Mouse (Mus musculus) MEL (cell line): ENCODE measurements around the gene Herc1. TPM values are rescaled to one million over a fixed set of nuclear protein-coding genes. Genes with fewer than 3 reads are reported as not detected.
A peak's percentile ranks its signal among the peaks of the same experiment; 100 is the strongest.

Experiments used
- DNase-seq: peaks from one replicate; pipeline ENCODE4 v3.0.0; 2011; ENCODE audit warnings: low read depth, low spot score
- H3K27ac ChIP-seq: 2 replicates; pipeline ENCODE4 v1.5.1; 2012; ENCODE audit warnings: low read depth, mild to moderate bottlenecking, control low read depth, low read length, moderate library complexity; ENCODE audit not compliant: control insufficient read depth
- H3K27me3 ChIP-seq, 2 experiments: fragments of 150-350 bp in 1 of 2; sonication (generic) in 1 of 2; 2 replicates each; pipeline ENCODE4 v1.6.1; 2012; ENCODE audit warnings: low read length in 2 of 2, mild to moderate bottlenecking in 2 of 2, improper control_type of control experiment in 1 of 2, moderate library complexity in 1 of 2; ENCODE audit not compliant: insufficient read depth in 2 of 2, control insufficient read depth in 1 of 2
- H3K36me3 ChIP-seq, 2 experiments: 2 replicates each; pipeline ENCODE4 v1.6.1; 2012 to 2014; ENCODE audit warnings: low read length in 2 of 2, improper control_type of control experiment in 1 of 2, inconsistent platforms in 1 of 2, mild to moderate bottlenecking in 1 of 2; ENCODE audit not compliant: insufficient read depth in 2 of 2, control insufficient read depth in 1 of 2
- H3K4me1 ChIP-seq, 2 experiments: fragments of 150-350 bp in 1 of 2; sonication (generic) in 1 of 2; 2 replicates each; pipeline ENCODE4 v1.6.1; 2012; ENCODE audit warnings: low read length in 2 of 2, improper control_type of control experiment in 1 of 2, mild to moderate bottlenecking in 1 of 2; ENCODE audit not compliant: insufficient read depth in 2 of 2, control insufficient read depth in 1 of 2
- H3K4me3 ChIP-seq, 2 experiments: fragments of 150-350 bp in 1 of 2; sonication (generic) in 1 of 2; 2 replicates each; pipeline ENCODE4 v1.5.1; 2012; ENCODE audit warnings: low read depth in 2 of 2, low read length in 2 of 2, mild to moderate bottlenecking in 2 of 2, moderate library complexity in 2 of 2, control low read depth in 1 of 2, improper control_type of control experiment in 1 of 2; ENCODE audit not compliant: control insufficient read depth in 1 of 2, insufficient read depth in 1 of 2
- H3K79me2 ChIP-seq: 2 replicates; pipeline ENCODE4 v1.6.1; 2012; ENCODE audit warnings: mild to moderate bottlenecking, low read length, moderate library complexity; ENCODE audit not compliant: control insufficient read depth, poor library complexity, insufficient read depth
- H3K9ac ChIP-seq: 2 replicates; pipeline ENCODE4 v1.6.1; 2012; ENCODE audit warnings: low read depth, mild to moderate bottlenecking, control low read depth, low read length, moderate library complexity; ENCODE audit not compliant: control insufficient read depth, poor library complexity, severe bottlenecking
- H3K9me3 ChIP-seq: fragments of 150-350 bp; sonication (generic); replicated peaks from 2 replicates; pipeline ENCODE4 v1.6.1; 2012; ENCODE audit warnings: mild to moderate bottlenecking, low read length, improper control_type of control experiment, moderate library complexity; ENCODE audit not compliant: insufficient read depth
- CHD1 ChIP-seq: IDR thresholded peaks from 2 replicates; pipeline ENCODE4 v1.6.1; 2012; ENCODE audit warnings: low read depth, mild to moderate bottlenecking, inconsistent platforms, low read length, improper control_type of control experiment
- EP300 ChIP-seq, 2 experiments: IDR thresholded peaks; 2 replicates each; pipeline ENCODE4 v1.6.1; 2011; ENCODE audit warnings: improper control_type of control experiment in 2 of 2, low read length in 2 of 2, low read depth in 1 of 2, mild to moderate bottlenecking in 1 of 2
- ETS1 ChIP-seq: IDR thresholded peaks from 2 replicates; pipeline ENCODE4 v1.6.1; 2012; ENCODE audit warnings: low read depth, mild to moderate bottlenecking, inconsistent platforms, low read length, improper control_type of control experiment, moderate library complexity
- JUND ChIP-seq: IDR thresholded peaks from 2 replicates; pipeline ENCODE4 v1.6.1; 2011; ENCODE audit warnings: low read depth, mild to moderate bottlenecking, improper control_type of control experiment, low read length
- KAT2A ChIP-seq: conservative IDR thresholded peaks from 2 replicates; pipeline ENCODE4 v1.6.1; 2012; ENCODE audit warnings: low read depth, low read length, improper control_type of control experiment, inconsistent platforms
- MAFK ChIP-seq: IDR thresholded peaks from 2 replicates; pipeline ENCODE4 v1.6.1; 2011; ENCODE audit warnings: low read depth, mild to moderate bottlenecking, low read length, improper control_type of control experiment, borderline replicate concordance
- MAX ChIP-seq: IDR thresholded peaks from 2 replicates; pipeline ENCODE4 v1.6.1; 2011; ENCODE audit warnings: low read length, improper control_type of control experiment
- MAZ ChIP-seq: IDR thresholded peaks from 2 replicates; pipeline ENCODE4 v1.6.1; 2012; ENCODE audit warnings: low read depth, mild to moderate bottlenecking, inconsistent platforms, low read length, improper control_type of control experiment
- MXI1 ChIP-seq: IDR thresholded peaks from 2 replicates; pipeline ENCODE4 v1.6.1; 2011; ENCODE audit warnings: mild to moderate bottlenecking, low read depth, low read length, improper control_type of control experiment
- MYB ChIP-seq: IDR thresholded peaks from 2 replicates; pipeline ENCODE4 v1.6.1; 2011; ENCODE audit warnings: mild to moderate bottlenecking, low read depth, low read length, improper control_type of control experiment
- NRF1 ChIP-seq: IDR thresholded peaks from 2 replicates; pipeline ENCODE4 v1.6.1; 2014; ENCODE audit warnings: low read depth, mild to moderate bottlenecking, inconsistent platforms, low read length, improper control_type of control experiment, moderate library complexity; ENCODE audit not compliant: poor library complexity, insufficient read depth, severe bottlenecking
- POLR2A ChIP-seq, 2 experiments: IDR thresholded peaks; 2 replicates each; pipeline ENCODE4 v1.6.1; 2011 to 2012; ENCODE audit warnings: low read length in 2 of 2, mild to moderate bottlenecking in 2 of 2, control low read depth in 1 of 2, improper control_type of control experiment in 1 of 2, low read depth in 1 of 2, moderate library complexity in 1 of 2; ENCODE audit not compliant: control insufficient read depth in 1 of 2, insufficient read depth in 1 of 2, poor library complexity in 1 of 2
- POLR2AphosphoS2 ChIP-seq: IDR thresholded peaks from 2 replicates; pipeline ENCODE4 v1.6.1; 2011; ENCODE audit warnings: low read length, improper control_type of control experiment
- POLR2AphosphoS5 ChIP-seq: IDR thresholded peaks from 2 replicates; pipeline ENCODE4 v1.6.1; 2012; ENCODE audit warnings: low read depth, borderline replicate concordance, mild to moderate bottlenecking, inconsistent platforms, low read length, moderate library complexity, mixed read lengths
- RAD21 ChIP-seq: IDR thresholded peaks from 2 replicates; pipeline ENCODE4 v1.6.1; 2011; ENCODE audit warnings: mild to moderate bottlenecking, low read depth, low read length, improper control_type of control experiment
- RCOR1 ChIP-seq: IDR thresholded peaks from 2 replicates; pipeline ENCODE4 v1.6.1; 2012; ENCODE audit warnings: low read depth, mild to moderate bottlenecking, inconsistent platforms, low read length, improper control_type of control experiment
- SIN3A ChIP-seq: IDR thresholded peaks from 2 replicates; pipeline ENCODE4 v1.6.1; 2012; ENCODE audit warnings: low read length, improper control_type of control experiment, inconsistent platforms
- SMC3 ChIP-seq: IDR thresholded peaks from 2 replicates; pipeline ENCODE4 v1.6.1; 2011; ENCODE audit warnings: low read depth, low read length, improper control_type of control experiment
- TAL1 ChIP-seq: IDR thresholded peaks from 2 replicates; pipeline ENCODE4 v1.6.1; 2012; ENCODE audit warnings: mild to moderate bottlenecking, inconsistent platforms, low read length, moderate library complexity, mixed read lengths
- TBP ChIP-seq: IDR thresholded peaks from 2 replicates; pipeline ENCODE4 v1.8.0; 2011; ENCODE audit warnings: low read depth, low read length, improper control_type of control experiment
- UBTF ChIP-seq: IDR thresholded peaks from 2 replicates; pipeline ENCODE4 v1.6.1; 2012; ENCODE audit warnings: low read depth, mild to moderate bottlenecking, inconsistent platforms, low read length, improper control_type of control experiment, moderate library complexity, borderline replicate concordance; ENCODE audit not compliant: insufficient read depth
- USF1 ChIP-seq: IDR thresholded peaks from 2 replicates; pipeline ENCODE4 v1.6.1; 2014; ENCODE audit warnings: low read depth, mild to moderate bottlenecking, inconsistent platforms, low read length, improper control_type of control experiment, moderate library complexity
- USF2 ChIP-seq, 2 experiments: IDR thresholded peaks; 2 replicates each; pipeline ENCODE4 v1.6.1; 2011 to 2012; ENCODE audit warnings: improper control_type of control experiment in 2 of 2, low read length in 2 of 2, borderline replicate concordance in 1 of 2, inconsistent platforms in 1 of 2, low read depth in 1 of 2, mild to moderate bottlenecking in 1 of 2; ENCODE audit not compliant: insufficient read depth in 1 of 2
- ZC3H11A ChIP-seq: IDR thresholded peaks from 2 replicates; pipeline ENCODE4 v1.6.1; 2012; ENCODE audit warnings: low read depth, mild to moderate bottlenecking, inconsistent platforms, low read length, improper control_type of control experiment
- ZKSCAN1 ChIP-seq: IDR thresholded peaks from 2 replicates; pipeline ENCODE4 v1.6.1; 2012; ENCODE audit warnings: low read depth, mild to moderate bottlenecking, inconsistent platforms, low read length, improper control_type of control experiment, moderate library complexity
- ZMIZ1 ChIP-seq: IDR thresholded peaks from 2 replicates; pipeline ENCODE4 v1.6.1; 2012; ENCODE audit warnings: low read depth, mild to moderate bottlenecking, inconsistent platforms, low read length, improper control_type of control experiment, moderate library complexity
- polyA plus RNA-seq, 2 experiments: library from polyadenylated mRNA; stranded (reverse) in 1 of 2; unstranded in 1 of 2; fragments of >175 nt in 1 of 2; fragments of >200 nt in 1 of 2; gene quantifications; 2 replicates each; pipeline versions ENCODE4 v1.2.1 to v1.2.4; 2012; ENCODE audit warnings: low replicate concordance in 2 of 2, low read depth in 1 of 2; ENCODE audit not compliant: insufficient read length in 2 of 2, insufficient read depth in 1 of 2, missing spikeins in 1 of 2
- total RNA-seq: library from RNA; depleted of rRNA; stranded (reverse); fragments of 300-350 nt; gene quantifications from 2 replicates; pipeline ENCODE4 v1.2.3, GENCODE M21; 2012

Gene Herc1
- total and polyA plus RNA-seq, 3 experiments, result 22.7 to 28.8 (median 23.2) TPM

GRCm38 (mm10) chr9:66503879-66504411 is 153.7 kb downstream of the Herc1 start (continued):
- TF ChIP-seq MAX (peak; percentile 67), ETS1 (peak; percentile 75), CHD1 (no peak), POLR2AphosphoS2 (no peak), MXI1 (peak; percentile 61; the same call in 1 of the 2 replicates), ZC3H11A (0 out of 2 replicates have a peak, but pooled peaks have one; percentile 19), USF2 (IDR thresholded peaks at IDR 0.05; ENCODE audit: borderline replicate concordance in 1 of 2, insufficient read depth in 1 of 2, low read depth in 1 of 2, low read length in 2 of 2) (no peak), SIN3A (peak; percentile 80), KAT2A (no peak), ZMIZ1 (peak; percentile 90), RAD21 (peak; percentile 40), JUND (0 out of 2 replicates have a peak, but pooled peaks have one; percentile 8), MAFK (no peak), SMC3 (peak; percentile 56), ZKSCAN1 (no peak)

GRCm38 (mm10) chr9:66504518-66504917 is 154.3 kb downstream of the Herc1 start:
- no peak for TF ChIP-seq EP300 (IDR thresholded peaks at IDR 0.05; ENCODE audit: low read depth in 1 of 2, low read length in 2 of 2)
- no peak for TF ChIP-seq TAL1
- no peak for TF ChIP-seq TBP
- TF ChIP-seq ZMIZ1, result no peak
- no peak for TF ChIP-seq RCOR1
- TF ChIP-seq MAZ, result no peak
- no peak for TF ChIP-seq POLR2A (IDR thresholded peaks at IDR 0.05; ENCODE audit: control insufficient read depth in 1 of 2, insufficient read depth in 1 of 2, low read depth in 1 of 2, low read length in 2 of 2, poor library complexity in 1 of 2)
- TF ChIP-seq USF1, result no peak
- no peak for TF ChIP-seq MAX
- no peak for TF ChIP-seq UBTF
- no peak for TF ChIP-seq MYB
- TF ChIP-seq SIN3A, result no peak
- TF ChIP-seq POLR2AphosphoS2, result no peak
- no peak for TF ChIP-seq KAT2A
- TF ChIP-seq NRF1, result no peak
- no peak for TF ChIP-seq POLR2AphosphoS5
- Histone ChIP-seq H3K27ac (peak overlapping the region; percentile 62), H3K4me3 (no peak overlapping the region), H3K9ac (no peak overlapping the region), H3K27me3 (no peaks in the 10 kb centered on the region), H3K9me3 (no peaks in the 10 kb centered on the region), H3K36me3 (peaks cover 18 to 43% of the 10 kb centered on the region in 2 experiments), H3K79me2 (no peaks in the 10 kb centered on the region), H3K4me1 (peaks cover 26 to 38% of the 10 kb centered on the region in 2 experiments)
- DNase-seq, result no peak
